Mouse (Mus musculus) cerebellum, postnatal 4 days (tissue): ENCODE measurements around the gene Actc1.

Experiments
- DNase-seq, 2 experiments: peaks; one replicate each; pipeline ENCODE4 v3.0.0; 2022; ENCODE audit warnings: low spot score in 2 of 2, mixed read lengths in 1 of 2

Gene Actc1

DNA sequence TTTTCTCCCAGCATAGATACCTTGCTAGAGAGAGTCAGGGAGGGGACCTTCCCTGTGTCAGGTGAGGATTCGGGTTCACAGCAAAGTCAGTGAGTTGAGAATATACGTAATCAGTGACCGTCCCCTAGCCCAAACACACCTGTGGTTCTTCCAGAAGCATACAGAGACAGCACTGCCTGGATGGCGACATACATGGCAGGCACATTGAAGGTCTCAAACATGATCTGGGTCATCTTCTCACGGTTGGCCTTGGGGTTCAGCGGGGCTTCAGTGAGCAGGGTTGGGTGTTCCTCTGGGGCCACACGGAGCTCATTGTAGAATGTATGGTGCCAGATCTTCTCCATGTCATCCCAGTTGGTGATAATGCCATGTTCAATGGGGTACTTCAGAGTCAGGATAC lies 3.2 kb downstream of the Actc1 start:
- DNase-seq, result no peak

- no peak for DNase-seq
Observed at GRCm38 (mm10) chr2:114049372-114049771, 4.0 kb downstream of the Actc1 start.

- no peak for DNase-seq
Observed at GRCm38 (mm10) chr2:114047960-114048611, 5.3 kb downstream of the Actc1 start.

DNA sequence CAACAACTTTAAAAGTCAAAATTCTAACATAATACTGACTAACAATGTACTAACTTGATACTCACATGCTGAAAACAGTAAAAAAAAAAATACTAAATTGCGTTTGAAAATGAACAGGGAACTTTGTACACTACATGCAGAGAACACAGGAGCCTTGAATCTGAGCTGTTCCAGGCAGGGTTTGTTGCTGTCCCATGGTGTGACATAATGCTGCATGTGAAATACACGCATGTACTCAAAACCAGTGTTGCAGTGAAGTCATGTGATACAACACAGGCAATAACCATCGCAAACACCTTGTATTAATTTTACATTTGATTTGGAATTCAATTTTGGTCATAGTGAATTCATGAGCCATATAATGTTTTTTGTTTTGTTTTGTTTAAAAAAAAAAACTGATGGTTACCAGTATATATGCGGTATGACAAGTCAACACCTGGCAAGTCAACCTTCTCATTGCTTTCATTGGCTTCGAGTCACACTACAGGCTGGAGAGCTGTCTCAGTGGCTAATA lies 7.1 kb downstream of the Actc1 start:
- DNase-seq, result no peak

DNA sequence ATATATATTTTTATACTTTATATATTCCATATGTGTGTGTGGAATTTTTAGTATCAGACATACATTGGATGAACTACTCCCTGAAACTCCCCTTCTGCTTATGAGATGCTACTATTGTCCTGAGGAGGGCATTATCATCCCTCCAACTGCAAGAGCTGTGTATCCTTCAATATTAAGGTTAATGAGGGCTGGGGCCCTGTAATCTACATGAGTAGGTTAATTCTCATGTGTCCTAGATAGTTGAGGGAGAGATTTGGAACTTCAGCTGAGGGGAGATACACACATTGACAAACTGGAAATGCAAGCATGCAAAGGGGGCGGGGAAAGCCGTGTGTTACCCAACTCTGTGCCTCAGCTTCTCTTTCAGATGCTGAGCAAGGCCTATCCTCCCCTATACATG lies 15.4 kb downstream of the Actc1 start:
- no peak for DNase-seq

GRCm38 (mm10) chr2:114032259-114032658 lies 21.1 kb downstream of the Actc1 start:
- no peak for DNase-seq

DNA sequence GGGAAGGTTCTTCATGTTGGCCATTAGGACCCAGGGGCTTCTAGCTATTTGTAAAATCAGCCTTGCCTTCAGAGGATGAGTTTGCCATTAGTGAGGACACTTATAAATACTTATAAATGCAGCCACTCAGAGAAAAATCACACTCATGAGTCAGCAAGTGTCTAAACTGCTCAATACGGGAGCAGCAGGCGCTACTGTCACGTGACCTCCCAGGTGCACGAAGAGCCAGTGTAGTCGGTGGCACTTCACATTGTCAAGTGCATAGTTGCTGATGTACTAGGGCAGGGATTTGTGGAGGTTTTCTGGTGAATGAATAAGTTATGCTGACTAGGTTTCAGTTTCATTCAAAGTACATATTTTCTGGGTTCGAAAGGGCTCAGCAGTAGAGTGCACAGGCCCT lies 30.0 kb downstream of the Actc1 start:
- DNase-seq, result no peak

DNA sequence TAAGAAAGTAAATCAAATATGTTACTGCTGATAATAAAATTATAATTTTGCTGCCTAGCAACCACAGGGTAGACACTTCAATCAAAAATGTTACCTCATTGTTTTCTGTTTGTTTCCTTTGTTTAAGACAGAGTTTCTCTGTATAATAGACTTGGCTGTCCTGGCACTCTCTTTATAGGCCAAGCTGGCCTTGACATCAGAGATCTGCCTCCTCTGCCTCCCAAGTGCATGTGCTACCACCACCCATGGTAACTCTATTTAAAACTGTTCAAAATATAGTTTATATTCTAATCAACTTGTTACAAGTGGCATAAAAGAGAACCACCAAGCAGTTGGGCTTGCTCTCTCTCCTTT lies 33.2 kb downstream of the Actc1 start:
- DNase-seq, result no peak

GRCm38 (mm10) chr2:114019474-114020209 lies 33.7 kb downstream of the Actc1 start:
- no peak for DNase-seq

DNA sequence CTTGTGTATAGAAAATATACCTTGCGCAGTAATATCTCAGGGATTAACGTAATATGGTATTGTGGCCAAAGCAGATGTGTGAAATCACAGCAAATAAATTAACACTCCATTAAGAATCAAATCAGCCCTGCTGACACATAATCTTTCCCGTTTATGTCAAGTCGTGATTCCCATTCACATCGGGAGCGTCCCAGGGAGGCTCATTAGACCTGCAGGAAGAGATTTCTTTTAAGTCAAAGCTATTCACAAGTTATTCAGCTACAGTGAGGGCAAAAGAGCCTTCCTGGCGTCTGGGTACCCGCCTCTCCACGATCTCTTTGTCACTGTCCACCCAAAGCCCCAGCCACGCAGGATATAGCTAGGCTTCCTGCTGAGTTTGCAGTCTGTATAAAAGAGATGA lies 35.2 kb downstream of the Actc1 start:
- no peak for DNase-seq

GRCm38 (mm10) chr2:114014839-114015238 lies 38.5 kb downstream of the Actc1 start:
- DNase-seq, result no peak

- DNase-seq, result no peak
Observed at GRCm38 (mm10) chr2:114013846-114014245, 39.5 kb downstream of the Actc1 start.

GRCm38 (mm10) chr2:114013295-114013771 lies 40.0 kb downstream of the Actc1 start, which contains the start of gene Gjd2:
Gene Gjd2, minus strand, starts transcription at chr2:114013619.
- DNase-seq, result peak; percentile 26 to 30

DNA sequence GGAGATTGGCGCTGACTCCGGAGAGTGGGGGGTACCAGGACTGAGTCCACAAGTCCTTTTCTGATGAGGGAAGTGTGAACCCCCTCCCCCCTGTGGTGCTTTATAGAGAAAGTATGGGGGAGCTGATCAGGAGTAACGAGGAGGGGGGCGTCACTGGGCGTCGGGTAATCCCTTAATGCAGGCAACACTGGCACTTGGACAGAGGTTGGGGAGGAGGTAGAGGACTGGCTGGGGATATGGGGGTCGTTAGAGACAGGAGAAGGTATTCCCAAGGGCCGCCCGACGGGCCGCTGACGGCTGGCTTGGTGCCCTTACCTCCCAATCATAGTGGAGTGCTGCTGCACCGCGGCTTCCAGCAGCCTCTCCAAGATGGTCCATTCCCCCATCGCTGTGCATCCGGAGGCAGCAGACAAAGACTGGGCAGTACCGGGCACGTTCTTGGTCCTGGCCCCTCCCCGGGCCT lies 40.6 kb downstream of the Actc1 start:
- peak; percentile 24 to 42 for DNase-seq

DNA sequence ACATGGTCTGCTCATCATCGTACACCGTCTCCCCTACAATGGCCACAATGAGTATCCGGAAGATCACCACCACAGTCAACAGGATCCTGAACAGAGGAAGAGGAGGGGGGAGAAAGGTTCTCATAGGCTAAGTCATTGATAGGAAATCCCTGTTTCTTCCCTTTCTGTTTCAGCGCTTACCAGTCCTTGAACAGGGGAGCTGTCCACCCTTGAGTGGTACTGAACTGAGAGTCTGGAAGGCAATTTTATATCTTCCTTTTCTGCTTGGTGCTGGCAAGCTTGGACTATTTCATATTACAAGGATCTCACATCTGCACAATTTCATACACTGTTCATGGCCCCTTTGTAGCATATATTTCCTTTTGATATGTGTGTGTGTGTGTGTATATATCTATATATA lies 41.5 kb downstream of the Actc1 start:
- DNase-seq, result no peak

DNA sequence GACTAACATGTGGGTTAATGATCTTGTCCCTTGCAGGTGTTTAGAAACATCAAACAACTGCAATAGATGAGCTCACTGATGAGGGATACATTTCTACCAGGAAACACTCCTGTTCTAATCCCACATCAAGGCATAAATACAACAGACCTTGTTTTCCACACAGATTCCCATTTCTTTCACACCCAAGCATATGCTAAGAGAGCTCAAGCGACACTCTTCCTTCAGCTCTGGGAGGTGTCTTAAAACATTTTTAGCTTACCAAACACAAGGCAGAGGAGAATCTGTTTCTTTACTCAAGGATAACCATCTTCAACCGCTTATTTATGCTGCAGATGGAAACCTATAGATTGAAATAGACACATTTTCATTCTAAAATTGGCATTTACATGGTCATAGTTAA lies 45.0 kb downstream of the Actc1 start:
- DNase-seq, result no peak

GRCm38 (mm10) chr2:113997484-113997883 lies 55.9 kb downstream of the Actc1 start:
- DNase-seq, result no peak
